Mouse (Mus musculus) forebrain, embryonic 11.5 days (tissue): ENCODE results near the gene Fbn1. TPM values are rescaled to one million over a fixed set of nuclear protein-coding genes. Genes with fewer than 3 reads are reported as not detected.

Experiments
- ATAC-seq: fragments of 200-750 bp; cut with Nextera tagmentation; replicated peaks from 2 replicates; pipeline ENCODE4 v1.8.0; 2017; ENCODE audit warnings: moderate TSS enrichment; ENCODE audit not compliant: low FRiP score
- DNase-seq: peaks from one replicate; pipeline ENCODE4 v3.0.0-alpha.2; 2017; ENCODE audit warnings: low spot score
- H3K27ac ChIP-seq: fragments of 300-500 bp; sonication (generic); 2 replicates; pipeline ENCODE4 v1.5.1; 2014; ENCODE audit warnings: low read depth, low read length
- H3K27me3 ChIP-seq: fragments of 300-500 bp; sonication (generic); 2 replicates; pipeline ENCODE4 v1.6.1; 2014; ENCODE audit warnings: mild to moderate bottlenecking, low read length, mixed read lengths; ENCODE audit not compliant: control insufficient read depth, insufficient read depth
- H3K36me3 ChIP-seq: fragments of 300-500 bp; sonication (generic); 2 replicates; pipeline ENCODE4 v1.6.1; 2014; ENCODE audit warnings: mild to moderate bottlenecking, low read length, moderate library complexity, mixed read lengths; ENCODE audit not compliant: control insufficient read depth, insufficient read depth
- H3K4me1 ChIP-seq: fragments of 300-500 bp; sonication (generic); replicated peaks from 2 replicates; pipeline ENCODE4 v1.6.1; 2014; ENCODE audit warnings: low read length, mixed read lengths; ENCODE audit not compliant: control insufficient read depth, insufficient read depth
- H3K4me2 ChIP-seq: fragments of 300-500 bp; sonication (generic); 2 replicates; pipeline ENCODE4 v1.6.1; 2014; ENCODE audit warnings: low read depth, mild to moderate bottlenecking, low read length, moderate library complexity, mixed read lengths; ENCODE audit not compliant: severe bottlenecking
- H3K4me3 ChIP-seq: fragments of 300-500 bp; sonication (generic); 2 replicates; pipeline ENCODE4 v1.5.1; 2014; ENCODE audit warnings: low read depth, low read length
- H3K9ac ChIP-seq: fragments of 300-500 bp; sonication (generic); 2 replicates; pipeline ENCODE4 v1.6.1; 2014; ENCODE audit warnings: low read length
- H3K9me3 ChIP-seq: fragments of 300-500 bp; sonication (generic); 2 replicates; pipeline ENCODE4 v1.6.1; 2016; ENCODE audit warnings: low read length, mixed read lengths; ENCODE audit not compliant: control insufficient read depth
- WGBS: fragments of 180-500 bp; shearing (Covaris S2); extraction: QIAGEN DNeasy Blood & Tissue Kit; methylation state at CpG from one replicate; pipeline ENCODE4 v1.1.7; 2014; 5-methylcytosine and 5-hydroxymethylcytosine counted together
- polyA plus RNA-seq: library from polyadenylated mRNA; unstranded; fragments of >200 nt; fragmentation: Nextera tagmentation; extraction: Ambion mirVana; gene quantifications from 2 replicates; pipeline ENCODE4 v1.2.1, GENCODE M21; 2014

The Fbn1 gene
- polyA plus RNA-seq, 1 experiment from 2014 or later = 8.8 TPM

DNA sequence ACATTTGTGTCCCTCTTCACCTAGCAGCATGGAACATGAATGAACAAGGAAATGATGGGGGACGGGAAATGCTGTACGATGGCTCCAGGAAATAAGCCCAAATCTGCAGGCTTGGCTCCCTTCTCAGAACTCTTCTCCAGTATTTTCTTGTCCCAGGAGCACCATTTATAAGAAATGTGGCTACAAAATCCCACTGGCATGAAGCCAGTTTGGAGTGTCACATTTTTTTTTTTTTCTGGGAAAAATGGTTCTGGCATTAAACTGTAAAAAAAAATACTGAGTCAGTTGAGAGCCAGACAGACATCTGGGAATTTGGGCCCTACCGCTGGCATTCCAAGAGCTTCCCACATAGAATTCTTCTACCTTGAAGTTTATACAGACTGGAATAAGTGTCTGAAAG is 203.0 kb downstream of the Fbn1 start:
- no peaks in the 10 kb centered on the region for H3K9me3 ChIP-seq
- over 99% methylated on average over 3 of the region's 3 CpGs for WGBS

GRCm38 (mm10) chr2:125303764-125304384 is 203.9 kb downstream of the Fbn1 start:
- ATAC-seq (no peak), DNase-seq (no peak)
- Histone ChIP-seq H3K9me3 (no peaks in the 10 kb centered on the region), H3K27me3 (no peaks in the 10 kb centered on the region), H3K27ac (no peak overlapping the region), H3K4me2 (no peak overlapping the region), H3K9ac (no peak overlapping the region), H3K4me1 (no peaks in the 10 kb centered on the region), H3K4me3 (no peak overlapping the region), H3K36me3 (no peaks in the 10 kb centered on the region; the same call in 1 of the 2 replicates)
- WGBS = 85% methylated on average over 5 of the region's 5 CpGs

More for the DNA sequence above, 203.0 kb downstream of the Fbn1 start:
- Histone ChIP-seq H3K4me2 (no peak overlapping the region), H3K27me3 (no peaks in the 10 kb centered on the region), H3K27ac (no peak overlapping the region), H3K4me1 (no peaks in the 10 kb centered on the region), H3K36me3 (no peaks in the 10 kb centered on the region; the same call in 1 of the 2 replicates), H3K4me3 (no peak overlapping the region), H3K9ac (no peak overlapping the region)
- DNase-seq (no peak), ATAC-seq (no peak)

- Histone ChIP-seq H3K27ac (no peak overlapping the region), H3K27me3 (no peaks in the 10 kb centered on the region), H3K4me2 (no peak overlapping the region), H3K4me1 (no peaks in the 10 kb centered on the region), H3K36me3 (no peaks in the 10 kb centered on the region; the same call in 1 of the 2 replicates), H3K9me3 (no peaks in the 10 kb centered on the region), H3K9ac (no peak overlapping the region), H3K4me3 (no peak overlapping the region)
- no peak for ATAC-seq
- WGBS = 86% methylated on average over 8 of the region's 8 CpGs
- DNase-seq = no peak
Measured at GRCm38 (mm10) chr2:125302625-125302924, 205.2 kb downstream of the Fbn1 start.

GRCm38 (mm10) chr2:125301877-125302624 is 205.7 kb downstream of the Fbn1 start:
- Histone ChIP-seq H3K4me3 (no peak overlapping the region), H3K9me3 (no peaks in the 10 kb centered on the region), H3K4me2 (no peak overlapping the region), H3K36me3 (no peaks in the 10 kb centered on the region; the same call in 1 of the 2 replicates), H3K9ac (no peak overlapping the region), H3K27me3 (no peaks in the 10 kb centered on the region), H3K4me1 (no peaks in the 10 kb centered on the region), H3K27ac (no peak overlapping the region)
- ATAC-seq = no peak
- DNase-seq = no peak
- 60% methylated on average over 9 of the region's 9 CpGs for WGBS

GRCm38 (mm10) chr2:125298841-125299240 is 209.0 kb downstream of the Fbn1 start:
- Histone ChIP-seq H3K4me2 (no peak overlapping the region), H3K9ac (no peak overlapping the region), H3K4me3 (no peak overlapping the region), H3K36me3 (no peaks in the 10 kb centered on the region; the same call in 1 of the 2 replicates), H3K27me3 (no peaks in the 10 kb centered on the region), H3K27ac (no peak overlapping the region), H3K9me3 (no peaks in the 10 kb centered on the region), H3K4me1 (no peaks in the 10 kb centered on the region)
- no peak for ATAC-seq
- no peak for DNase-seq
- WGBS = 100% methylated on average over 1 of the region's 1 CpGs

GRCm38 (mm10) chr2:125295526-125295925 is 212.3 kb downstream of the Fbn1 start:
- H3K27ac ChIP-seq = no peak overlapping the region
- no peaks in the 10 kb centered on the region for H3K9me3 ChIP-seq
- no peak for DNase-seq
- no peaks in the 10 kb centered on the region for H3K4me1 ChIP-seq
- no peak overlapping the region for H3K4me2 ChIP-seq
- no peak overlapping the region for H3K9ac ChIP-seq
- no peak for ATAC-seq
- no peaks in the 10 kb centered on the region for H3K36me3 ChIP-seq
- 90% methylated on average over 3 of the region's 3 CpGs for WGBS
- H3K4me3 ChIP-seq = no peak overlapping the region
- no peaks in the 10 kb centered on the region for H3K27me3 ChIP-seq

GRCm38 (mm10) chr2:125293969-125294491 is 213.8 kb downstream of the Fbn1 start:
- no peak for ATAC-seq
- DNase-seq = no peak
- H3K27me3 ChIP-seq = no peaks in the 10 kb centered on the region
- no peak overlapping the region for H3K4me3 ChIP-seq
- WGBS = 90% methylated on average over 5 of the region's 5 CpGs
- H3K9me3 ChIP-seq = no peaks in the 10 kb centered on the region
- no peaks in the 10 kb centered on the region for H3K4me1 ChIP-seq
- H3K9ac ChIP-seq = no peak overlapping the region
- no peak overlapping the region for H3K4me2 ChIP-seq
- H3K27ac ChIP-seq = no peak overlapping the region
- no peaks in the 10 kb centered on the region for H3K36me3 ChIP-seq

GRCm38 (mm10) chr2:125292616-125293015 is 215.2 kb downstream of the Fbn1 start:
- ATAC-seq (no peak), DNase-seq (no peak)
- WGBS = 92% methylated on average over 7 of the region's 7 CpGs
- H3K9ac ChIP-seq = no peak overlapping the region
- no peak overlapping the region for H3K4me3 ChIP-seq
- no peaks in the 10 kb centered on the region for H3K9me3 ChIP-seq
- no peaks in the 10 kb centered on the region for H3K4me1 ChIP-seq
- H3K4me2 ChIP-seq = no peak overlapping the region
- no peaks in the 10 kb centered on the region for H3K27me3 ChIP-seq
- no peak overlapping the region for H3K27ac ChIP-seq
- H3K36me3 ChIP-seq = no peaks in the 10 kb centered on the region
